Mouse (Mus musculus): ENCODE results near the gene Sumo3. TPM values are rescaled to one million over a fixed set of nuclear protein-coding genes. Genes with fewer than 3 reads are reported as not detected.

Sumo3 gene
- polyA plus RNA-seq, 1 experiment, result 131 TPM

GRCm38 (mm10) chr10:77613409-77613808, 7.5 kb downstream of the Sumo3 start:
- no peak for TF ChIP-seq POLR2A (IDR thresholded peaks at IDR 0.05; ENCODE audit: low read depth, low read length)
- TF ChIP-seq CTCF (IDR thresholded peaks at IDR 0.05; ENCODE audit: extremely low read depth, insufficient read depth, insufficient read length, insufficient replicate concordance), result no peak
- Histone ChIP-seq H3K4me3 (ENCODE audit: extremely low read depth, insufficient read depth, insufficient read length) (no peak overlapping the region), H3K36me3 (ENCODE audit: control insufficient read depth, insufficient read depth, low read length) (peaks cover 24% of the 10 kb centered on the region), H3K27me3 (ENCODE audit: control insufficient read depth, insufficient read depth, low read length) (no peaks in the 10 kb centered on the region), H3K4me1 (ENCODE audit: control insufficient read depth, insufficient read depth, insufficient read length) (no peaks in the 10 kb centered on the region), H3K27ac (ENCODE audit: insufficient read depth, low read length) (peak overlapping the region; percentile 44; the same call in 1 of the 2 replicates)
- no peak for DNase-seq (ENCODE audit: low read depth in 1 of 2, low spot score in 2 of 2)
- WGBS, result 69% methylated on average over 3 of the region's 3 CpGs

- Histone ChIP-seq H3K4me1 (ENCODE audit: control insufficient read depth, insufficient read depth, insufficient read length) (no peaks in the 10 kb centered on the region), H3K27me3 (ENCODE audit: control insufficient read depth, insufficient read depth, low read length) (no peaks in the 10 kb centered on the region), H3K4me3 (ENCODE audit: extremely low read depth, insufficient read depth, insufficient read length) (no peak overlapping the region), H3K36me3 (ENCODE audit: control insufficient read depth, insufficient read depth, low read length) (peaks cover 19% of the 10 kb centered on the region), H3K27ac (ENCODE audit: insufficient read depth, low read length) (no peak overlapping the region)
- DNase-seq (ENCODE audit: low read depth in 1 of 2, low spot score in 2 of 2), result no peak
- TF ChIP-seq CTCF (IDR thresholded peaks at IDR 0.05; ENCODE audit: extremely low read depth, insufficient read depth, insufficient read length, insufficient replicate concordance), result no peak
- TF ChIP-seq POLR2A (IDR thresholded peaks at IDR 0.05; ENCODE audit: low read depth, low read length), result no peak
- 93% methylated on average over 8 of the region's 8 CpGs for WGBS
Observed at GRCm38 (mm10) chr10:77615647-77616046, 9.8 kb downstream of the Sumo3 start.

GRCm38 (mm10) chr10:77616166-77616565, 10.3 kb downstream of the Sumo3 start:
- peaks cover 15% of the 10 kb centered on the region for H3K36me3 ChIP-seq (ENCODE audit: control insufficient read depth, insufficient read depth, low read length)
- no peaks in the 10 kb centered on the region for H3K27me3 ChIP-seq (ENCODE audit: control insufficient read depth, insufficient read depth, low read length)
- no peaks in the 10 kb centered on the region for H3K4me1 ChIP-seq (ENCODE audit: control insufficient read depth, insufficient read depth, insufficient read length)
- DNase-seq (ENCODE audit: low read depth in 1 of 2, low spot score in 2 of 2), result no peak
- 96% methylated on average over 9 of the region's 9 CpGs for WGBS
- H3K4me3 ChIP-seq (ENCODE audit: extremely low read depth, insufficient read depth, insufficient read length), result no peak overlapping the region
- TF ChIP-seq POLR2A (IDR thresholded peaks at IDR 0.05; ENCODE audit: low read depth, low read length) (no peak), CTCF (IDR thresholded peaks at IDR 0.05; ENCODE audit: extremely low read depth, insufficient read depth, insufficient read length, insufficient replicate concordance) (no peak)
- H3K27ac ChIP-seq (ENCODE audit: insufficient read depth, low read length), result no peak overlapping the region

- Histone ChIP-seq H3K4me1 (ENCODE audit: control insufficient read depth, insufficient read depth, insufficient read length) (0 out of 2 replicates have a peak, but pooled peaks cover 4% of the 10 kb centered on the region), H3K27ac (ENCODE audit: insufficient read depth, low read length) (no peak overlapping the region), H3K36me3 (ENCODE audit: control insufficient read depth, insufficient read depth, low read length) (peaks cover 13% of the 10 kb centered on the region), H3K27me3 (ENCODE audit: control insufficient read depth, insufficient read depth, low read length) (no peaks in the 10 kb centered on the region), H3K4me3 (ENCODE audit: extremely low read depth, insufficient read depth, insufficient read length) (no peak overlapping the region)
- DNase-seq (ENCODE audit: low read depth in 1 of 2, low spot score in 2 of 2), result no peak
- TF ChIP-seq POLR2A (IDR thresholded peaks at IDR 0.05; ENCODE audit: low read depth, low read length) (no peak), CTCF (IDR thresholded peaks at IDR 0.05; ENCODE audit: extremely low read depth, insufficient read depth, insufficient read length, insufficient replicate concordance) (no peak)
- WGBS, result 95% methylated on average over 7 of the region's 7 CpGs
Observed at GRCm38 (mm10) chr10:77616926-77617325, 11.0 kb downstream of the Sumo3 start.

GRCm38 (mm10) chr10:77621546-77621945, 15.6 kb downstream of the Sumo3 start:
- DNase-seq (ENCODE audit: low read depth in 1 of 2, low spot score in 2 of 2), result no peak

GRCm38 (mm10) chr10:77622055-77622988, 16.4 kb downstream of the Sumo3 start, which contains the start of gene Ube2g2:
Gene Ube2g2, plus strand, starts transcription at chr10:77622275.
- TF ChIP-seq CTCF (IDR thresholded peaks at IDR 0.05; ENCODE audit: extremely low read depth, insufficient read depth, insufficient read length, insufficient replicate concordance) (no peak), POLR2A (IDR thresholded peaks at IDR 0.05; ENCODE audit: low read depth, low read length) (peak; percentile 20)
- WGBS, result under 1% methylated on average over 96 of the region's 96 CpGs
- peak within 1 kb of the TSS; percentile 87 for H3K4me3 ChIP-seq (ENCODE audit: extremely low read depth, insufficient read depth, insufficient read length)
- peaks cover 19% of the 10 kb centered on the region; the same call in 1 of the 2 replicates for H3K4me1 ChIP-seq (ENCODE audit: control insufficient read depth, insufficient read depth, insufficient read length)
- DNase-seq (ENCODE audit: low read depth in 1 of 2, low spot score in 2 of 2), result peak; percentile 85 to 91
- no peaks in the 10 kb centered on the region for H3K27me3 ChIP-seq (ENCODE audit: control insufficient read depth, insufficient read depth, low read length)
- H3K27ac ChIP-seq (ENCODE audit: insufficient read depth, low read length), result peak within 1 kb of the TSS; percentile 96
- H3K36me3 ChIP-seq (ENCODE audit: control insufficient read depth, insufficient read depth, low read length), result peaks cover under 1% of the 10 kb centered on the region; the same call in 1 of the 2 replicates

More at GRCm38 (mm10) chr10:77621546-77621945, 15.6 kb downstream of the Sumo3 start:
- peaks cover 15% of the 10 kb centered on the region; the same call in 1 of the 2 replicates for H3K4me1 ChIP-seq (ENCODE audit: control insufficient read depth, insufficient read depth, insufficient read length)
- 63% methylated on average over 8 of the region's 8 CpGs for WGBS
- peaks cover 2% of the 10 kb centered on the region; the same call in 1 of the 2 replicates for H3K36me3 ChIP-seq (ENCODE audit: control insufficient read depth, insufficient read depth, low read length)
- TF ChIP-seq POLR2A (IDR thresholded peaks at IDR 0.05; ENCODE audit: low read depth, low read length) (no peak), CTCF (IDR thresholded peaks at IDR 0.05; ENCODE audit: extremely low read depth, insufficient read depth, insufficient read length, insufficient replicate concordance) (no peak)
- peak overlapping the region; percentile 96 for H3K27ac ChIP-seq (ENCODE audit: insufficient read depth, low read length)
- no peaks in the 10 kb centered on the region for H3K27me3 ChIP-seq (ENCODE audit: control insufficient read depth, insufficient read depth, low read length)
- H3K4me3 ChIP-seq (ENCODE audit: extremely low read depth, insufficient read depth, insufficient read length), result peak overlapping the region; percentile 87

Data from spleen, adult 2 months (tissue).